Mouse (Mus musculus) heart, postnatal 0 days (tissue): ENCODE results near the gene 2610301B20Rik.

ENCODE experiments used
- CTCF ChIP-seq: IDR thresholded peaks from 2 replicates; pipeline ENCODE4 v1.5.1; 2016; ENCODE audit warnings: antibody characterized with exemption, control low read depth, low read depth
- EP300 ChIP-seq: IDR thresholded peaks from 2 replicates; pipeline ENCODE4 v1.6.1; 2016; ENCODE audit warnings: antibody characterized with exemption, low read depth

GRCm38 (mm10) chr4:10849812-10850211 is 24.5 kb upstream of the 2610301B20Rik start:
- TF ChIP-seq CTCF (no peak), EP300 (no peak)
